ENCODE assay signal across 11 mouse cellular contexts in the genomic region with DNA sequence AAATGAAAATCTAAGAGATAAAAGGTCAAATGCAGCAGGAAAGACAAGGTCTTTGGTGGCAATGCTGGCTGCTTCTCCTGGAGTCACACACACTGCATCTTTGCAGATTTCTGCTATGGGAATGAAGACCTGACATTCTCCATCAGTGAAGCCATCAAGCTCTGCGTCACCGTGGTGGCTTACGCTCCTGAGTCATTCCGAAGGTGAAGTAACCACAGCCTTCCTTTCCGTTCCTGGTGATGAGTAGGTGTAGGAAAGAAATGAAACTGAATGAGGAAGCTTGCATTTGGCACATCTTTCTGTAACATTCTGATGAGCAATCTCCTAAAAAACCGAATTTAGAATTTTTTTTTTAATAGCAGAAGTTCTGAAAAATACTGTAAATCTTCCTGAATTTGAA. TPM values are rescaled to one million over a fixed set of nuclear protein-coding genes. Genes with fewer than 3 reads are reported as not detected.
DNase-seq lines count a peak whose midpoint lies in the region; ATAC-seq lines count a peak whose summit lies in the region.
"Had no signal": no experiment of that assay in that cellular context is flagged by ENCODE, and none has a peak within 500 bp of the region (broad histone marks: within the 10 kb centered on the region; RNA-seq: fewer than 3 reads in every experiment).

No protein-coding gene starts in this region.

- peak; percentile 50 for DNase-seq in left cerebral cortex, adult 11 months (ENCODE audit: low spot score)
- no peak for DNase-seq in left cerebral cortex, postnatal 4 days
- peak; percentile 45 for DNase-seq in induced T-regulatory cell, adult 2 months (ENCODE audit: low read depth)
- DNase-seq in thymus, postnatal 36 days = no peak
- no peak for DNase-seq in liver
- DNase-seq in ovary, postnatal 10 days (ENCODE audit: low spot score) = no peak
- DNase-seq: cerebellum, adult 18-20 months; kidney, adult 8-10 months; lung, postnatal 10 days had no signal

- peak; percentile 54 for ATAC-seq in activated CD4-positive, CD25-positive, alpha-beta regulatory T cell, adult 4 months
- ATAC-seq in megakaryocyte progenitor cell, adult 5-6 weeks (replicated peaks; ENCODE audit: poor library complexity) = peak; percentile 83

- intact Hi-C loops in left cerebral cortex, postnatal 4 days (cut with DNase I) = no loop called here

RNA-seq across cellular contexts. Expression of a gene that starts 51.1 kb away (rescaled TPM):
- total RNA-seq in left cerebral cortex, postnatal 4 days (2021) = 10 to 100 TPM; 23.9 to 28.0 TPM
- polyA plus RNA-seq in activated CD4-positive, CD25-positive, alpha-beta regulatory T cell, adult 4 months (2017; shearing (Covaris generic)) = 10 to 100 TPM; 59.7 to 63.3 TPM
- 62.2 and 65.0 TPM in 2 replicates for total RNA-seq in megakaryocyte progenitor cell, adult 5-6 weeks (2015)
- 61.4 and 68.6 TPM in 2 replicates for total RNA-seq in megakaryocyte progenitor cell, adult 5-6 weeks (2017)

Comparison
In these comparisons a context has a peak if more than half of its experiments do, and no peak if none do; other contexts are left out.
1. DNase-seq: peak in left cerebral cortex, adult 11 months (single experiment) and induced T-regulatory cell, adult 2 months (single experiment); none in left cerebral cortex, postnatal 4 days (single experiment), thymus, postnatal 36 days (0 of 2), liver (single experiment) and ovary, postnatal 10 days (single experiment).